Mouse (Mus musculus): Measurements from ENCODE around the gene Zkscan16. TPM values are rescaled to one million over a fixed set of nuclear protein-coding genes. Genes with fewer than 3 reads are reported as not detected.

Zkscan16 gene
- polyA plus RNA-seq, 1 experiment from 2014 or later, result 0.74 TPM

- Histone ChIP-seq H3K27me3 (no peaks in the 10 kb centered on the region), H3K4me2 (no peak overlapping the region), H3K27ac (no peak overlapping the region), H3K4me3 (no peak overlapping the region), H3K9ac (no peak overlapping the region), H3K36me3 (no peaks in the 10 kb centered on the region), H3K9me3 (no peaks in the 10 kb centered on the region), H3K4me1 (peaks cover 27% of the 10 kb centered on the region)
- ATAC-seq (ENCODE audit: insufficient number of reproducible peaks, low FRiP score, low TSS enrichment, low read depth), result no peak
- 48% methylated on average over 8 of the region's 8 CpGs for WGBS
These were observed 62.8 kb downstream of the Zkscan16 start for GRCm38 (mm10) chr4:59006211-59006610.

- H3K4me2 ChIP-seq, result no peak overlapping the region
- no peak overlapping the region for H3K27ac ChIP-seq
- H3K9ac ChIP-seq, result no peak overlapping the region
- H3K36me3 ChIP-seq, result no peaks in the 10 kb centered on the region
- H3K9me3 ChIP-seq, result no peaks in the 10 kb centered on the region
- no peak for ATAC-seq (ENCODE audit: insufficient number of reproducible peaks, low FRiP score, low TSS enrichment, low read depth)
- H3K27me3 ChIP-seq, result no peaks in the 10 kb centered on the region
- no peak overlapping the region for H3K4me3 ChIP-seq
- 85% methylated on average over 6 of the region's 6 CpGs for WGBS
- H3K4me1 ChIP-seq, result peaks cover 27% of the 10 kb centered on the region
These were observed 63.6 kb downstream of the Zkscan16 start for GRCm38 (mm10) chr4:59007016-59007415.

Other genes starting within 250 kb of the Zkscan16 start
- gene Olfr267, start 155.9 kb upstream of the Zkscan16 start, polyA plus RNA-seq (2015; fragmentation: Nextera tagmentation; extraction: Ambion mirVana), result not detected in 2 replicates
- 29.6 and 32.8 TPM in 2 replicates for gene Ecpas, start 30.9 kb upstream of the Zkscan16 start, polyA plus RNA-seq (2015; fragmentation: Nextera tagmentation; extraction: Ambion mirVana)
- 39.3 and 41.0 TPM in 2 replicates for gene Ptgr1, start 43.5 kb downstream of the Zkscan16 start, polyA plus RNA-seq (2015; fragmentation: Nextera tagmentation; extraction: Ambion mirVana)
- gene Dnajc25, start 51.4 kb downstream of the Zkscan16 start, polyA plus RNA-seq (2015; fragmentation: Nextera tagmentation; extraction: Ambion mirVana), result 15.0 and 18.7 TPM in 2 replicates
- gene Gm20503, start 59.6 kb downstream of the Zkscan16 start, polyA plus RNA-seq (2015; fragmentation: Nextera tagmentation; extraction: Ambion mirVana), result 17.7 and 19.6 TPM in 2 replicates
- gene Gng10, start 91.5 kb downstream of the Zkscan16 start, polyA plus RNA-seq (2015; fragmentation: Nextera tagmentation; extraction: Ambion mirVana), result 131 and 140 TPM in 2 replicates
- 0.11 TPM in 1 of 2 replicates, not detected in the other for gene AI481877, start 195.4 kb downstream of the Zkscan16 start, polyA plus RNA-seq (2015; fragmentation: Nextera tagmentation; extraction: Ambion mirVana)
- gene Ugcg, start 245.6 kb downstream of the Zkscan16 start, polyA plus RNA-seq (2015; fragmentation: Nextera tagmentation; extraction: Ambion mirVana), result 9.4 and 12.0 TPM in 2 replicates

All from limb, embryonic 15.5 days (tissue).